Mouse (Mus musculus) limb, embryonic 13.5 days (tissue): ENCODE results near the gene Arhgap40. TPM values are rescaled to one million over a fixed set of nuclear protein-coding genes. Genes with fewer than 3 reads are reported as not detected.
A peak's percentile ranks its signal among the peaks of the same experiment; 100 is the strongest.

Experiments
- ATAC-seq: fragments of 200-750 bp; cut with Nextera tagmentation; 2 replicates; pipeline ENCODE4 v1.8.0; 2017; ENCODE audit warnings: low read depth, moderate number of reproducible peaks, moderate TSS enrichment; ENCODE audit not compliant: low FRiP score
- H3K27ac ChIP-seq: fragments of 300-500 bp; sonication (generic); 2 replicates; pipeline ENCODE4 v1.5.1; 2015; ENCODE audit warnings: inconsistent platforms, mild to moderate bottlenecking, moderate library complexity
- H3K27me3 ChIP-seq: fragments of 300-500 bp; sonication (generic); 2 replicates; pipeline ENCODE4 v1.6.1; 2015; ENCODE audit warnings: mild to moderate bottlenecking, inconsistent platforms
- H3K36me3 ChIP-seq: fragments of 300-500 bp; sonication (generic); 2 replicates; pipeline ENCODE4 v1.6.1; 2015; ENCODE audit warnings: inconsistent platforms, mild to moderate bottlenecking, moderate library complexity
- H3K4me1 ChIP-seq: fragments of 300-500 bp; sonication (generic); 2 replicates; pipeline ENCODE4 v1.6.1; 2015; ENCODE audit warnings: inconsistent platforms
- H3K4me2 ChIP-seq: fragments of 300-500 bp; sonication (generic); replicated peaks from 2 replicates; pipeline ENCODE4 v1.6.1; 2015; ENCODE audit warnings: inconsistent platforms, mild to moderate bottlenecking, moderate library complexity
- H3K4me3 ChIP-seq: fragments of 300-500 bp; sonication (generic); 2 replicates; pipeline ENCODE4 v1.5.1; 2015; ENCODE audit warnings: moderate library complexity, mild to moderate bottlenecking, inconsistent platforms
- H3K9ac ChIP-seq: fragments of 300-500 bp; sonication (generic); 2 replicates; pipeline ENCODE4 v1.6.1; 2015; ENCODE audit warnings: mild to moderate bottlenecking, inconsistent platforms
- H3K9me3 ChIP-seq: fragments of 300-500 bp; sonication (generic); 2 replicates; pipeline ENCODE4 v1.6.1; 2016; ENCODE audit warnings: inconsistent platforms
- whole genome bisulfite sequencing: fragments of 180-500 bp; shearing (Covaris S2); methylation state at CpG from one replicate; pipeline ENCODE4 v1.1.7; 2015; 5-methylcytosine and 5-hydroxymethylcytosine counted together
- polyA plus RNA-seq: library from polyadenylated mRNA; unstranded; fragments of >200 nt; fragmentation: Nextera tagmentation; extraction: Ambion mirVana; gene quantifications from 2 replicates; pipeline ENCODE4 v1.2.1, GENCODE M21; 2015

Gene Arhgap40
- polyA plus RNA-seq, 1 experiment from 2014 or later = 0.84 TPM

DNA sequence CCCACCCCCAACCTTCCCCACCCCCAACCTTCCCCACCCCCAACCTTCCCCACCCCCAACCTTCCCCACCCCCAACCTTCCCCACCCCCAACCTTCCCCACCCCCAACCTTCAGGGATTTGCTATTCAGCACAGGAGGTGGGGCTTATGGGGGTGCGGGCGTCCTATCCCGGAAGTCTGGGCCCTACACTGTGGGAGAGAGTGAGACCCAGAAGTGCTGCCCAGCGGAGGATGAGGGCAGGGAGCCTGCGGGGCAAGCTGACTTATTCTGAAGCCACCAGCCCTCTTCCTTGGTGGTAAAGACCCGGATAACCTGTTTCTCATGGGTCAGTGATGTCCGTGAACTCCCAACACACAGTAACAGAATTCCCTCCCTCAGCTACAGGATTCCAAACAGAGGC is 42.7 kb downstream of the Arhgap40 start:
- Histone ChIP-seq H3K4me3 (no peak overlapping the region), H3K9ac (no peak overlapping the region), H3K4me2 (peak overlapping the region; percentile 55; the same call in 1 of the 2 replicates), H3K27me3 (peaks cover 62% of the 10 kb centered on the region), H3K4me1 (peaks cover 8% of the 10 kb centered on the region), H3K36me3 (no peaks in the 10 kb centered on the region), H3K9me3 (no peaks in the 10 kb centered on the region), H3K27ac (no peak overlapping the region)
- 2% methylated on average over 7 of the region's 7 CpGs for WGBS
- ATAC-seq = no peak

DNA sequence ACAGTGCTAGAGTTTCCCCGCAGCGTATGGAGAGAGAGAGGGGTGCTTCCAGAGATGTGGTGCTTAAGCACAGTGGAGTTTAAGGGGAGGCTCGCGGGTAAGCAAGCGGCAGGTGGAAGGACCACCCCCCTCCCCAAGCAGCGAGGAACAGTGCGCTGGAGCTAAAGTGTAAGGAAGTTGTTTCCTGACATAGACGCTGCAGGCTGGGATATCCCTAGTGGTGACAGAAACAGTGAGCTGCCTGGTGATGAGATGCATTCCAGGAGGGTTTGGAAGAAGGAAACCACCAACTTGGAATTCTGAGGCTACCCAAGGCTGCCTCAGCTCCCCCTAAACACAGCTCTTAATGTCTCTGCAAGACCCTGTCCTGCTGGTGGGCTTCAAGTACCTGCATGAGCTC is 43.2 kb downstream of the Arhgap40 start:
- no peak overlapping the region for H3K9ac ChIP-seq
- WGBS = 3% methylated on average over 8 of the region's 8 CpGs
- H3K4me3 ChIP-seq = peak overlapping the region; percentile 24
- H3K36me3 ChIP-seq = no peaks in the 10 kb centered on the region
- no peaks in the 10 kb centered on the region for H3K9me3 ChIP-seq
- no peak for ATAC-seq
- H3K27ac ChIP-seq = no peak overlapping the region
- peak overlapping the region; percentile 55 for H3K4me2 ChIP-seq
- H3K27me3 ChIP-seq = peaks cover 60% of the 10 kb centered on the region
- H3K4me1 ChIP-seq = peaks cover 8% of the 10 kb centered on the region

DNA sequence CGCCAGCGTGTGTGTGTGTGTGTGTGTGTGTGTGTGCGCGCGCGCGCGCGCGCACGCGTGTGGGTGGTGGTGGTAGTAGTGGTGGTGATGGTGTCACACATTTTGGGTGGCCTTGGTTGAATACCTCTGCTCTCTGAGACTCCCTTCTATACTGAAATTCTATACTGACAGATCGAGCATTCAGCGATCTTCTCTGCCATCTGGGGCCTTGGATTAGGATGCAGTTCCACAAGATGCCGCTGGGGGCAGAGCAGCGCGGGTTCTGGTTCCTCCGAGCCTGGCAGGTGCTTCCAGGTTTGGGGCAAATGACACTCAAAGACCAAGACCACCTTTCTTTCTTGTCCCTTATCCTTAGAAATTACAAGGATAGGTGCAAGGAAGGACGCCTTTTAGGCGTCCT is 43.6 kb downstream of the Arhgap40 start:
- Histone ChIP-seq H3K9ac (no peak overlapping the region), H3K36me3 (no peaks in the 10 kb centered on the region), H3K4me2 (peak overlapping the region; percentile 55), H3K9me3 (no peaks in the 10 kb centered on the region), H3K4me3 (peak overlapping the region; percentile 24), H3K4me1 (peaks cover 8% of the 10 kb centered on the region), H3K27me3 (peaks cover 59% of the 10 kb centered on the region), H3K27ac (no peak overlapping the region)
- no peak for ATAC-seq
- under 1% methylated on average over 20 of the region's 20 CpGs for WGBS

DNA sequence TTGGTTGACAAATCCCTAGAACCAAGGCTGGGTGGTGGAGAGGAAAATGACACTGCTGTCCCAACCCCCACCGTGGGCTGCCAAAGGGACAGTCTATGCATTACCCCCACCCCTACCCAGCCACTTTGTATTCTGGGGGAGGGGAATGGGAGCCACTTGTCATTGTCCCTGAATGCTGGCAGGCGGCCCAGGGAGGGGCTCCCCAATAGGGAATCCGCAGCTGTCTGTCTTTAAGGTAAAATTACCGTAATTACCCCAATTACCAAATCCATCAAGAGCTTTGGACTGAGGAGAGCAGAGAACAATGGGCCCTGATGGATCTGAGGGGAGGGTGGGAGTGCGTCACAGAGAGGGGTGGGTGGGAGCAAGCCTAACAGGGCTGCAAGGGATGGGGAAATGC is 44.2 kb downstream of the Arhgap40 start:
- no peak overlapping the region for H3K9ac ChIP-seq
- no peak overlapping the region for H3K4me2 ChIP-seq
- H3K4me3 ChIP-seq = no peak overlapping the region
- peaks cover 8% of the 10 kb centered on the region for H3K4me1 ChIP-seq
- H3K27ac ChIP-seq = no peak overlapping the region
- no peaks in the 10 kb centered on the region for H3K9me3 ChIP-seq
- ATAC-seq = no peak
- no peaks in the 10 kb centered on the region for H3K36me3 ChIP-seq
- peaks cover 59% of the 10 kb centered on the region for H3K27me3 ChIP-seq
- 6% methylated on average over 5 of the region's 5 CpGs for WGBS

DNA sequence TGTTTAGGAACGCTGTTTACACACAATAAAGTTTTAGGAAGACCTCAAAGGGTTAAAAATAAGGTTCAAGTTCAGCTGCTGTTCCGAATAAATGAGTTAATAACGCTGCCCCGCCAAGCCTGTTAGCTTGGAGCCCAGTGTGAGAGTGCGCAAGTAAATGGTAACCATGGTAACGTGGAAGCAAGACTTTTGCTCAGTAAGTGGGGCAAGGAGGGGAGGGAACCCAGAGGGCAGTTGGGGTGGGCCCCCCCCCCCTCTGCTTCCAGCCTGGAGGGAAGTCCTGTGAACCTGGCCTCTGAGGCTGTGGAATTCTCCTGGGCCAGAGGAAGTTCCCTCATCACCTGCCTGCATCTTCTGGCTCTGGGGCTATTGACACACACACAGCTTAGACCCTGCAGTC is 47.3 kb downstream of the Arhgap40 start:
- Histone ChIP-seq H3K27me3 (peaks cover 56% of the 10 kb centered on the region), H3K36me3 (no peaks in the 10 kb centered on the region), H3K4me2 (no peak overlapping the region), H3K4me1 (peaks cover 8% of the 10 kb centered on the region), H3K9me3 (no peaks in the 10 kb centered on the region), H3K9ac (no peak overlapping the region), H3K4me3 (no peak overlapping the region), H3K27ac (no peak overlapping the region)
- whole genome bisulfite sequencing = 29% methylated on average over 6 of the region's 6 CpGs
- ATAC-seq = no peak

DNA sequence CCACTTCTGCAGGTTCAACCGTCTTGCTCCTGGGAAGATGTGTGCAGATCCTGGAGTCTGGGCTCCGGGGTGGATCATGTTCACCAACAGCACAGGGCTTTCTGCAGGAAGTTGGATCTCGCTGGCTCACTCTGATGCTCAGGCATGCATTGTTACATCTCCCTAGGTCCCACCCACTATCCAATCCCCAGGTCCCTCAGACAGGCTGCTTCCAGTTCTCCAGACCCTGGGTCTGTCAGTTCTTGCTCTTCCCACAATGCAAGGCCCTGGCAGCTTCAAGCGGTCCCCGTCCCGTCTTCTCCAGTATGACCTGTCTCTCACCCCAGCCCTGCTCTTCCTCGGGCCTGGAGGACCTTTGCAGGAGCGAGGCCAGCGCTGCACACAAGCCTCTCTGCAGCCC is 48.2 kb downstream of the Arhgap40 start:
- Histone ChIP-seq H3K9ac (no peak overlapping the region), H3K27me3 (peaks cover 57% of the 10 kb centered on the region), H3K4me1 (peaks cover 4% of the 10 kb centered on the region), H3K9me3 (no peaks in the 10 kb centered on the region), H3K27ac (no peak overlapping the region), H3K4me3 (no peak overlapping the region), H3K4me2 (no peak overlapping the region), H3K36me3 (no peaks in the 10 kb centered on the region)
- 16% methylated on average over 9 of the region's 9 CpGs for WGBS
- no peak for ATAC-seq

DNA sequence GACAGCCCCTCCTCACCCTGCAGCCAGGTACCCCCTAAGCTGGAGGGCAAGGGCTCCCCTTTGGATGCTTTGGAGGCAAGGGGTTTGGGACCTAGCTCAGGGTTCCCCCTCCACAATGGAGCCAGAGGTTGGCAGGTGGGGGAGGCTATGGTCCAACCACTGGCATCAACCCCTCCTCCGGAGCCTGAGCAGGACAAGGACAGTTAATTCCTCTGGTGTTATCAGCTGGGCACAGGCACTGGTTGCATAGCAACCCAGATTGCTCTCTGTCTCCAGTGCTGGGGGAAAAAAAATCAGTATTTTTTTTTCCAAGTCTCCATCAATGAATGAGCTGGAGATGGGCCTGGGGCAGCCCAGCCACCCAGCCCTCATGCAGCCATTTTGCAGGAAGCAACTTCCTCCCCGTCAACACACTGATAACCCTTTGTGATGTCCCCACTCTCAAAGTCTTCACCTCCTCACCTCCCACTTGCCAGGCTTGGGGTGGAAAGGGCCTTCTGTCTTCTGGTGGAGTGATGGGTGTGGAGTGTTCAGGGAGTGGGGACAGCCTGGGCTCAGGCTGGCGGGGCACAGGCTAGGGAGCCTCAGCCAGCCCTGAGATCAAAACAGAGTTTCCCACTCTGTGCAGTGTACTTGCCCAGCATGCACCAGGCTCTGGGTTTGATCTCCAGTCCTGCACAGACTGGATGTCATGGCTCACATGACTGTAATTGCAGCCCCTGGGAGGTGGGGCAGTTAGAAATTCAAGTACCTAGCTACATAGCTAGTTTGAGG is 49.0 kb downstream of the Arhgap40 start:
- WGBS = 40% methylated on average over 3 of the region's 3 CpGs
- no peaks in the 10 kb centered on the region for H3K4me1 ChIP-seq
- no peak overlapping the region for H3K9ac ChIP-seq
- H3K9me3 ChIP-seq = no peaks in the 10 kb centered on the region
- H3K4me3 ChIP-seq = no peak overlapping the region
- ATAC-seq = no peak
- peaks cover 57% of the 10 kb centered on the region for H3K27me3 ChIP-seq
- H3K4me2 ChIP-seq = no peak overlapping the region
- no peaks in the 10 kb centered on the region for H3K36me3 ChIP-seq
- H3K27ac ChIP-seq = no peak overlapping the region

DNA sequence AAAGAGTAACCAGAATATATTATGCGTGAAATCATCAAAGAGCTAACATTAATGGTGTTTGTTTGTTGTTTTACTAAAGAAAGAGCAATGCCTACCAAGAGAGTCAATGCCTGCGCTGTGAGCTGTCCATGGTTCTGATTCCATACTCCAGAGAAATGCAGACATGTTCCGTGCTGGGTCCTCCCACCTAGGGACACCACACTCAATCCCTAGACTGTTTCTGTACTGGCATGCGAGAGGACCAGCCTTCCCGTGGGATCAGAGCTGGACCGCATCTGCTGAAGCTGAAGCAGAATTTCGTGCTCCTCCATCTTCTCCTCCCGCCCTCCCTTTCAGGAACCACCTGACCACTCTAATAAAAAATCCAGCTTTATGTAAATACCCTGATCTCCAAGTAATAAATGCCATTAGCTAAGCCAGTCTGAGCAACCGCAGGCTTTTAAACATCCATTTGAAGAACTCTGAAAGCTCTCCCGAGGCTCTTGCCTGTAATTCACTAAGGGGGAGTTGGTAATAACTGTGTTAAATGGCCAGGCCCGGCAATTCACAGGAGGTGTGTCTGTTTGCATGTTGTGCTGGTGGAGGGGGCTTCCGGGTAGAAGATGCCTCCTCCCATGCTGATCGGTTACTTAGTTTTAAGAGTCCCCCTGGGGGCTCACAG is 58.0 kb downstream of the Arhgap40 start:
- 20% methylated on average over 13 of the region's 13 CpGs for WGBS
- Histone ChIP-seq H3K9ac (no peak overlapping the region), H3K27ac (no peak overlapping the region), H3K36me3 (no peaks in the 10 kb centered on the region), H3K4me1 (no peaks in the 10 kb centered on the region), H3K4me3 (no peak overlapping the region), H3K9me3 (no peaks in the 10 kb centered on the region), H3K27me3 (peaks cover 19% of the 10 kb centered on the region), H3K4me2 (no peak overlapping the region)
- peak; percentile 44; the same call in 1 of the 2 replicates for ATAC-seq

DNA sequence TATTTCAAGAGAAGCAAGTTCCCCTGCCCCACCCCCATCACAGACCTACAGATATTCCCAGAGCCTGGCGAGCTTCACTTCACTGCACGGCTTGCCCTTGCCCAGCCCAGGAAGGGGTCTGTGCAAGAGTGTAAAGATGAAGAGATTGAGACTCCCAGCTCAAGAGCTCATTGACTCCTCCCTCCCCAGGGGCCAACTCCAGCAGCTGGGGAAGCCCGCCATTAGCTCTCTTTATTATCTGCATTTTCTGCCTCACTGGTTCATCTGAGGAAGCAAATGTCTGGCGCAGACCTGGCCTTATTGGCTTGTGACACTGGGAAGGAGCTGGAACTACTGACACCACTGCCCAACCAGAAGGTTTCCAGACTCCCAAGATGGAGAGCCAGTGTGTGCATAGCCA is 67.4 kb downstream of the Arhgap40 start:
- ATAC-seq = no peak
- Histone ChIP-seq H3K9ac (no peak overlapping the region), H3K27me3 (peaks cover 10% of the 10 kb centered on the region), H3K4me3 (no peak overlapping the region), H3K36me3 (no peaks in the 10 kb centered on the region), H3K4me2 (no peak overlapping the region), H3K9me3 (no peaks in the 10 kb centered on the region), H3K27ac (no peak overlapping the region), H3K4me1 (no peaks in the 10 kb centered on the region)
- 51% methylated on average over 4 of the region's 4 CpGs for WGBS

DNA sequence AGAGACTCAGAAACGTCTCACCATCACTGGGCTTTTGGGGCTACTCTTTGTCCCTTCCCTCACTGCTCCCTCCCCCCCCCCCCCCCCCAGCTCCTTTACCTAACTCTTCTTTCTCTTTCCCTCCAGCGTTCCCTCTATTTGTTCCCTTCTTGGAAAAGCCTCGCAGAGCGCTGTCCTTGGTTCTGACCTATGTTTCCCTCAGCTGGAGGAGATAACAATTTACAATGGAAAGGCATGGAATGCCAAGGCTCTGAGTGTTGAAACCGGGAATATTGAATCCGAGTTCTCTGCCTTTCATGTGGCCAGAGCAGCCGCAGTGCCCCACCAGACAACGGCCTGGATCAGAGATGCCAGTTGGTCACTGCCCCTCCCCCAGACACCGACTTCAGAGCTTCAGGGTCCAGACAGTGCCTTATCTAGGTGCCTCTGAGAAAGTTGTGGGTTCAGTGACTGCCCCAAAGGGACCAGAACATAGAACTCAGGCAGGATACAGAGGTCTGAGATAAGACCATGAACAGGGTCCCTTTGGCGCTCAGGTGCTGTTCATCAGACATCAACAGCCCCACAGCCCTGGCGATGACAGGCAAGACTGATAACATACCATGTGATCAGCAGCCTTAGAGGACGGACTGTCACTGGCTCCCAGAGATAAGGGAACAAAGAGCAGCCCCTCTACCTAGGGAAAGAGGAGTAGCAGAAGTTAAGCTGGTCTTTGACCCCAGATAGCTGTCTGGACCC is 72.2 kb downstream of the Arhgap40 start:
- no peak overlapping the region for H3K4me2 ChIP-seq
- H3K4me1 ChIP-seq = peaks cover 10% of the 10 kb centered on the region; the same call in 1 of the 2 replicates
- no peak overlapping the region for H3K9ac ChIP-seq
- H3K36me3 ChIP-seq = no peaks in the 10 kb centered on the region
- H3K27me3 ChIP-seq = peaks cover 25% of the 10 kb centered on the region
- ATAC-seq = no peak
- 13% methylated on average over 12 of the region's 12 CpGs for WGBS
- no peak overlapping the region for H3K4me3 ChIP-seq
- no peak overlapping the region for H3K27ac ChIP-seq
- H3K9me3 ChIP-seq = no peaks in the 10 kb centered on the region

DNA sequence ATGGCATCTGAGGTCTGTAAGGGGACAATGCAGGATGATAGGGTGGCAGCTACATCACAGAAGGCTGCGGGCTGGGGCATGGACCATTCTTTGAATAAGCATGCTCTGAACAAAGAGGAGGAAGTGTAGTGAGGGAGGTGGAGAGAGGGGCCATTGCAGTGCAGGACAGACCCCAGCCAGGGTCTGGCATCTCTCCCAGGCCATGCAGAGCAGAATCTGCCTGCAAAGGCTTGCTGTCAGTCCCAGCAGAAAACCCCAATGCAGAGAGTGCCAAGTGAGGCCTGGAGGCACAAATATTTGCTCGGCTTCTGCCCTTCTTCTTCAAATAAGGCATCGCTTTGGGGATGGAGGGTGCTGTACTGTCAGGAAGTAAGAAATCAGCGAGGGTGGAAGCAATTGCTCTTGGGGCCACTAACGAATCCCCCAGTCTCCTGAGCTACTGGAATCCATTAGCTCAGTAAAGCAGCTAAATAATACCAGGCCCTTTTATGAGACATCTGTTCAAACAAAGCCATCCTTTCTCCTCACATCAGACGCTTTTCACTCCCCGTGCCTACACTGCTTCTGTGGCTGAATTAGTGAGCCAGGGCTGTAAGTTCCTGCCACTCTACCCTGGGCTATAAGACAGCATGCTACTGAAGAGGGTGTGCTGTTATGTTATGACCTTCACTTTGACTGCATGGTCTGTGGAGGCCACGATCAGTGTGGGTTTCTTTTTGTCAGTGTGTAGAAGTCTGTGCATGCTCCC is 76.1 kb downstream of the Arhgap40 start:
- no peak overlapping the region for H3K27ac ChIP-seq
- H3K9ac ChIP-seq = no peak overlapping the region
- H3K9me3 ChIP-seq = no peaks in the 10 kb centered on the region
- no peaks in the 10 kb centered on the region for H3K36me3 ChIP-seq
- H3K4me1 ChIP-seq = peaks cover 10% of the 10 kb centered on the region; the same call in 1 of the 2 replicates
- no peak overlapping the region for H3K4me3 ChIP-seq
- no peak overlapping the region for H3K4me2 ChIP-seq
- 26% methylated on average over 8 of the region's 8 CpGs for WGBS
- ATAC-seq = no peak; the same call in 1 of the 2 replicates
- peaks cover 26% of the 10 kb centered on the region for H3K27me3 ChIP-seq

DNA sequence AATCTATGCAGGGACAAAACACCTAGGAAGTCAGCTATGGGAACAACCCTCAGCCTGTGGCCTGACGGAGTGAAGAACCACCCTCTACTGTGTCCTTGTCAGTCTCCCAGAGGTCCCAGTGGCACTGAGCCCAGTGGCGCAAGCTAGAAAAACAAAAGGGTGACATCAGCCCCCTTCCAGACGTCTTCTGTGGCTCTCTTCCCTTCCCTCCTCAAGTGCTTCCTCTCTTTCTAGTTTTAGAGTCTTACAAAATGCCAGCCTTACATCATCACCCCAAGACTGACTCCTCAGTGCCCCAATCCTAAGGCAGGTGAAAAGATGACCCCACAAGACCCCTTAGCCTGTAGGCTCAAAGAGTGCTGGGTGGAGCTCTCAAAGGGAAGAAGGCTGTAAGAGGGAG is 77.9 kb downstream of the Arhgap40 start:
- Histone ChIP-seq H3K4me2 (no peak overlapping the region), H3K27me3 (peaks cover 28% of the 10 kb centered on the region), H3K4me1 (peaks cover 13% of the 10 kb centered on the region), H3K36me3 (no peaks in the 10 kb centered on the region), H3K4me3 (no peak overlapping the region), H3K9ac (no peak overlapping the region), H3K27ac (no peak overlapping the region), H3K9me3 (no peaks in the 10 kb centered on the region)
- ATAC-seq = no peak
- 55% methylated on average over 3 of the region's 3 CpGs for WGBS
